Mouse (Mus musculus): Measurements from ENCODE around the gene Myh11. TPM values are rescaled to one million over a fixed set of nuclear protein-coding genes. Genes with fewer than 3 reads are reported as not detected.

Myh11 gene
- total RNA-seq (2012; rRNA removed) (0.03 TPM in 1 of 2 replicates, not detected in the other), polyA plus RNA-seq (2012; ENCODE audit: insufficient read depth in 1 of 2, insufficient read length in 2 of 2, low read depth in 1 of 2, low replicate concordance in 2 of 2, missing spikeins in 1 of 2) (under 1 TPM in 1 of 2 experiments, not detected in 1; 0.01 TPM)

- peak; percentile 50 for DNase-seq (ENCODE audit: low read depth, low spot score)
- Histone ChIP-seq H3K9ac (ENCODE audit: control insufficient read depth, low read depth, low read length, poor library complexity, severe bottlenecking) (no peak within 1 kb of the TSS), H3K4me1 (ENCODE audit: control insufficient read depth in 1 of 2, insufficient read depth in 2 of 2, low read length in 2 of 2) (0 out of 4 replicates have a peak, but pooled peaks cover 0 to 9% of the 10 kb centered on the region in 2 experiments), H3K27me3 (ENCODE audit: control insufficient read depth in 1 of 2, insufficient read depth in 2 of 2, low read length in 2 of 2) (no peaks in the 10 kb centered on the region), H3K79me2 (ENCODE audit: control insufficient read depth, insufficient read depth, low read length, poor library complexity) (no peaks in the 10 kb centered on the region), H3K4me3 (ENCODE audit: control insufficient read depth in 1 of 2, insufficient read depth in 1 of 2, low read depth in 2 of 2, low read length in 2 of 2) (no peak within 1 kb of the TSS), H3K9me3 (replicated peaks; ENCODE audit: insufficient read depth, low read length) (no peaks in the 10 kb centered on the region), H3K36me3 (ENCODE audit: control insufficient read depth in 1 of 2, insufficient read depth in 2 of 2, low read length in 2 of 2) (peaks cover 0 to 5% of the 10 kb centered on the region in 2 experiments; a peak in 1 of 4 replicates), H3K27ac (ENCODE audit: control insufficient read depth, low read depth, low read length) (no peak within 1 kb of the TSS)
- no peak for TF ChIP-seq ZC3H11A (IDR thresholded peaks at IDR 0.05; ENCODE audit: low read depth, low read length)
- no peak for TF ChIP-seq BHLHE40 (IDR thresholded peaks at IDR 0.05; ENCODE audit: borderline replicate concordance, low read depth, low read length)
- peak; percentile 32 for TF ChIP-seq SMC3 (IDR thresholded peaks at IDR 0.05; ENCODE audit: low read depth, low read length)
- TF ChIP-seq TAL1 (IDR thresholded peaks at IDR 0.05; ENCODE audit: low read length), result no peak
- TF ChIP-seq POLR2AphosphoS2 (IDR thresholded peaks at IDR 0.05; ENCODE audit: low read length), result no peak
- TF ChIP-seq E2F4 (IDR thresholded peaks at IDR 0.05; ENCODE audit: borderline replicate concordance, low read depth, low read length), result no peak
- peak; percentile 56 to 84 (median 60) for TF ChIP-seq CTCF (IDR thresholded peaks at IDR 0.05 in 2 of 3, conservative IDR thresholded peaks at IDR 0.05 in 1 of 3; ENCODE audit: control insufficient read depth in 1 of 3, insufficient read depth in 1 of 3, low read depth in 2 of 3, low read length in 3 of 3, poor library complexity in 1 of 3, severe bottlenecking in 1 of 3)
- TF ChIP-seq TCF12 (IDR thresholded peaks at IDR 0.05; ENCODE audit: low read depth, low read length), result no peak
Measured at GRCm38 (mm10) chr16:14291223-14291622, at the start of gene Myh11. Gene Myh11 (minus strand): TSS chr16:14291372.

GRCm38 (mm10) chr16:14328156-14328555, 37.0 kb upstream of the Myh11 start:
- Histone ChIP-seq H3K4me3 (ENCODE audit: control insufficient read depth in 1 of 2, insufficient read depth in 1 of 2, low read depth in 2 of 2, low read length in 2 of 2) (no peak overlapping the region), H3K27ac (ENCODE audit: control insufficient read depth, low read depth, low read length) (no peak overlapping the region), H3K4me1 (ENCODE audit: control insufficient read depth in 1 of 2, insufficient read depth in 2 of 2, low read length in 2 of 2) (no peaks in the 10 kb centered on the region), H3K79me2 (ENCODE audit: control insufficient read depth, insufficient read depth, low read length, poor library complexity) (no peaks in the 10 kb centered on the region), H3K36me3 (ENCODE audit: control insufficient read depth in 1 of 2, insufficient read depth in 2 of 2, low read length in 2 of 2) (no peaks in the 10 kb centered on the region), H3K9ac (ENCODE audit: control insufficient read depth, low read depth, low read length, poor library complexity, severe bottlenecking) (no peak overlapping the region), H3K9me3 (replicated peaks; ENCODE audit: insufficient read depth, low read length) (no peaks in the 10 kb centered on the region), H3K27me3 (ENCODE audit: control insufficient read depth in 1 of 2, insufficient read depth in 2 of 2, low read length in 2 of 2) (peaks cover 2 to 4% of the 10 kb centered on the region in 2 experiments; a peak in 3 of 4 replicates)
- DNase-seq (ENCODE audit: low read depth, low spot score), result no peak
- TF ChIP-seq ETS1 (IDR thresholded peaks at IDR 0.05; ENCODE audit: low read depth, low read length), result no peak
- TF ChIP-seq SMC3 (IDR thresholded peaks at IDR 0.05; ENCODE audit: low read depth, low read length), result no peak
- no peak for TF ChIP-seq GATA1 (IDR thresholded peaks at IDR 0.05; ENCODE audit: low read depth, low read length)
- TF ChIP-seq USF1 (IDR thresholded peaks at IDR 0.05; ENCODE audit: low read depth, low read length), result no peak
- no peak for TF ChIP-seq POLR2A (IDR thresholded peaks at IDR 0.05; ENCODE audit: control insufficient read depth in 1 of 2, insufficient read depth in 1 of 2, low read depth in 1 of 2, low read length in 2 of 2, poor library complexity in 1 of 2)
- TF ChIP-seq CTCF (IDR thresholded peaks at IDR 0.05 in 2 of 3, conservative IDR thresholded peaks at IDR 0.05 in 1 of 3; ENCODE audit: control insufficient read depth in 1 of 3, insufficient read depth in 1 of 3, low read depth in 2 of 3, low read length in 3 of 3, poor library complexity in 1 of 3, severe bottlenecking in 1 of 3), result no peak
- TF ChIP-seq NRF1 (IDR thresholded peaks at IDR 0.05; ENCODE audit: insufficient read depth, low read depth, low read length, poor library complexity, severe bottlenecking), result no peak

- H3K36me3 ChIP-seq (ENCODE audit: control insufficient read depth in 1 of 2, insufficient read depth in 2 of 2, low read length in 2 of 2), result peaks cover 0 to 18% of the 10 kb centered on the region in 2 experiments; a peak in 2 of 4 replicates
- H3K4me3 ChIP-seq (ENCODE audit: control insufficient read depth in 1 of 2, insufficient read depth in 1 of 2, low read depth in 2 of 2, low read length in 2 of 2), result no peak overlapping the region
- H3K27me3 ChIP-seq (ENCODE audit: control insufficient read depth in 1 of 2, insufficient read depth in 2 of 2, low read length in 2 of 2), result no peaks in the 10 kb centered on the region; a peak in 3 of 4 replicates
- H3K9me3 ChIP-seq (replicated peaks; ENCODE audit: insufficient read depth, low read length), result no peaks in the 10 kb centered on the region
- TF ChIP-seq ELF1 (IDR thresholded peaks at IDR 0.05; ENCODE audit: low read depth, low read length) (no peak), RAD21 (IDR thresholded peaks at IDR 0.05; ENCODE audit: low read depth, low read length) (no peak), RCOR1 (IDR thresholded peaks at IDR 0.05; ENCODE audit: low read depth, low read length) (no peak), SMC3 (IDR thresholded peaks at IDR 0.05; ENCODE audit: low read depth, low read length) (no peak), ZMIZ1 (IDR thresholded peaks at IDR 0.05; ENCODE audit: low read depth, low read length) (no peak), HCFC1 (IDR thresholded peaks at IDR 0.05; ENCODE audit: low read depth, low read length) (no peak), TAL1 (IDR thresholded peaks at IDR 0.05; ENCODE audit: low read length) (no peak), GABPA (IDR thresholded peaks at IDR 0.05; ENCODE audit: low read depth, low read length) (no peak), NELFE (IDR thresholded peaks at IDR 0.05; ENCODE audit: low read depth, low read length) (no peak), USF1 (IDR thresholded peaks at IDR 0.05; ENCODE audit: low read depth, low read length) (no peak), ZKSCAN1 (IDR thresholded peaks at IDR 0.05; ENCODE audit: low read depth, low read length) (no peak), BHLHE40 (IDR thresholded peaks at IDR 0.05; ENCODE audit: borderline replicate concordance, low read depth, low read length) (no peak), MXI1 (IDR thresholded peaks at IDR 0.05; ENCODE audit: low read depth, low read length) (no peak), CTCF (IDR thresholded peaks at IDR 0.05 in 2 of 3, conservative IDR thresholded peaks at IDR 0.05 in 1 of 3; ENCODE audit: control insufficient read depth in 1 of 3, insufficient read depth in 1 of 3, low read depth in 2 of 3, low read length in 3 of 3, poor library complexity in 1 of 3, severe bottlenecking in 1 of 3) (no peak)
- no peak for DNase-seq (ENCODE audit: low read depth, low spot score)
- peaks cover 13% of the 10 kb centered on the region for H3K79me2 ChIP-seq (ENCODE audit: control insufficient read depth, insufficient read depth, low read length, poor library complexity)
- peaks cover 2 to 6% of the 10 kb centered on the region in 2 experiments; a peak in 2 of 4 replicates for H3K4me1 ChIP-seq (ENCODE audit: control insufficient read depth in 1 of 2, insufficient read depth in 2 of 2, low read length in 2 of 2)
- no peak overlapping the region for H3K27ac ChIP-seq (ENCODE audit: control insufficient read depth, low read depth, low read length)
- no peak overlapping the region for H3K9ac ChIP-seq (ENCODE audit: control insufficient read depth, low read depth, low read length, poor library complexity, severe bottlenecking)
Measured at GRCm38 (mm10) chr16:14320494-14320893, 29.3 kb upstream of the Myh11 start.
